Mouse (Mus musculus): ENCODE results near the gene Zfp740. TPM values are rescaled to one million over a fixed set of nuclear protein-coding genes. Genes with fewer than 3 reads are reported as not detected.

Gene Zfp740
- polyA plus RNA-seq, 1 experiment from 2014 or later: 77.1 TPM

- ATAC-seq (replicated peaks; ENCODE audit: low FRiP score): peak; percentile 66
- peak overlapping the region; percentile 99 for H3K27ac ChIP-seq
- peak overlapping the region; percentile 66 for H3K4me3 ChIP-seq (replicated peaks)
- peaks cover 5% of the 10 kb centered on the region for H3K36me3 ChIP-seq
- peaks cover 80% of the 10 kb centered on the region for H3K4me1 ChIP-seq
- peak overlapping the region; percentile 68 for H3K9ac ChIP-seq
- H3K4me2 ChIP-seq: peak overlapping the region; percentile 94
- no peaks in the 10 kb centered on the region for H3K9me3 ChIP-seq (replicated peaks)
- 0 out of 2 replicates have a peak, but pooled peaks cover 3% of the 10 kb centered on the region for H3K27me3 ChIP-seq
- under 1% methylated on average over 39 of the region's 44 CpGs for WGBS
These were observed 43.1 kb downstream of the Zfp740 start for GRCm38 (mm10) chr15:102245891-102246741.

- WGBS: under 1% methylated on average over 34 of the region's 35 CpGs
- peaks cover 80% of the 10 kb centered on the region for H3K4me1 ChIP-seq
- peak; percentile 75 for ATAC-seq (replicated peaks; ENCODE audit: low FRiP score)
These were observed 43.8 kb downstream of the Zfp740 start for GRCm38 (mm10) chr15:102246866-102247251.

GRCm38 (mm10) chr15:102247252-102248130 is 44.4 kb downstream of the Zfp740 start:
- H3K4me1 ChIP-seq: peaks cover 74% of the 10 kb centered on the region
- WGBS: under 1% methylated on average over 50 of the region's 65 CpGs
- H3K36me3 ChIP-seq: peaks cover 6% of the 10 kb centered on the region; the same call in 1 of the 2 replicates
- H3K27me3 ChIP-seq: 0 out of 2 replicates have a peak, but pooled peaks cover 3% of the 10 kb centered on the region
- peak overlapping the region; percentile 68 for H3K9ac ChIP-seq
- ATAC-seq (replicated peaks; ENCODE audit: low FRiP score): peak; percentile 61
- H3K9me3 ChIP-seq (replicated peaks): no peaks in the 10 kb centered on the region
- peak overlapping the region; percentile 99 for H3K27ac ChIP-seq
- peak overlapping the region; percentile 66 for H3K4me3 ChIP-seq (replicated peaks)
- peak overlapping the region; percentile 94 for H3K4me2 ChIP-seq

More at GRCm38 (mm10) chr15:102246866-102247251, 43.8 kb downstream of the Zfp740 start:
- H3K4me3 ChIP-seq (replicated peaks): peak overlapping the region; percentile 66
- H3K27me3 ChIP-seq: 0 out of 2 replicates have a peak, but pooled peaks cover 3% of the 10 kb centered on the region
- H3K36me3 ChIP-seq: peaks cover 6% of the 10 kb centered on the region; the same call in 1 of the 2 replicates
- H3K9me3 ChIP-seq (replicated peaks): no peaks in the 10 kb centered on the region
- H3K27ac ChIP-seq: peak overlapping the region; percentile 99
- peak overlapping the region; percentile 94 for H3K4me2 ChIP-seq
- H3K9ac ChIP-seq: peak overlapping the region; percentile 68

- H3K4me1 ChIP-seq: peaks cover 66% of the 10 kb centered on the region
- H3K9me3 ChIP-seq (replicated peaks): no peaks in the 10 kb centered on the region
- H3K27me3 ChIP-seq: 0 out of 2 replicates have a peak, but pooled peaks cover 3% of the 10 kb centered on the region
- H3K36me3 ChIP-seq: peaks cover 6% of the 10 kb centered on the region; the same call in 1 of the 2 replicates
- no peak for ATAC-seq (replicated peaks; ENCODE audit: low FRiP score)
- H3K4me3 ChIP-seq (replicated peaks): peak overlapping the region; percentile 66
- H3K9ac ChIP-seq: peak overlapping the region; percentile 68; the same call in 1 of the 2 replicates
- H3K4me2 ChIP-seq: peak overlapping the region; percentile 94
- H3K27ac ChIP-seq: peak overlapping the region; percentile 99
- 8% methylated on average over 8 of the region's 8 CpGs for WGBS
These were observed 45.2 kb downstream of the Zfp740 start for GRCm38 (mm10) chr15:102248131-102248811.

- WGBS: 0% methylated on average over 2 of the region's 3 CpGs
- Histone ChIP-seq H3K4me1 (peaks cover 61% of the 10 kb centered on the region), H3K4me3 (replicated peaks) (peak overlapping the region; percentile 66), H3K4me2 (peak overlapping the region; percentile 94), H3K27ac (peak overlapping the region; percentile 99), H3K9ac (peak overlapping the region; percentile 40; the same call in 1 of the 2 replicates), H3K9me3 (replicated peaks) (no peaks in the 10 kb centered on the region), H3K27me3 (0 out of 2 replicates have a peak, but pooled peaks cover 3% of the 10 kb centered on the region), H3K36me3 (peaks cover 6% of the 10 kb centered on the region; the same call in 1 of the 2 replicates)
- ATAC-seq (replicated peaks; ENCODE audit: low FRiP score): no peak
These were observed 45.8 kb downstream of the Zfp740 start for GRCm38 (mm10) chr15:102248812-102249191.

- ATAC-seq (replicated peaks; ENCODE audit: low FRiP score): no peak
- Histone ChIP-seq H3K27me3 (0 out of 2 replicates have a peak, but pooled peaks cover 3% of the 10 kb centered on the region), H3K9ac (peak overlapping the region; percentile 40), H3K4me1 (peaks cover 56% of the 10 kb centered on the region), H3K9me3 (replicated peaks) (no peaks in the 10 kb centered on the region), H3K27ac (peak overlapping the region; percentile 99), H3K36me3 (peaks cover 6% of the 10 kb centered on the region; the same call in 1 of the 2 replicates), H3K4me3 (replicated peaks) (peak overlapping the region; percentile 66), H3K4me2 (peak overlapping the region; percentile 94)
- 3% methylated on average over 13 of the region's 13 CpGs for WGBS
These were observed 46.2 kb downstream of the Zfp740 start for GRCm38 (mm10) chr15:102249251-102249691.

GRCm38 (mm10) chr15:102249967-102250366 is 46.9 kb downstream of the Zfp740 start:
- H3K4me1 ChIP-seq: peaks cover 53% of the 10 kb centered on the region
- peak overlapping the region; percentile 66; the same call in 1 of the 2 replicates for H3K4me3 ChIP-seq (replicated peaks)
- no peak for ATAC-seq (replicated peaks; ENCODE audit: low FRiP score)
- no peaks in the 10 kb centered on the region for H3K9me3 ChIP-seq (replicated peaks)
- H3K36me3 ChIP-seq: peaks cover 6% of the 10 kb centered on the region; the same call in 1 of the 2 replicates
- peak overlapping the region; percentile 94 for H3K4me2 ChIP-seq
- 0 out of 2 replicates have a peak, but pooled peaks cover 3% of the 10 kb centered on the region for H3K27me3 ChIP-seq
- WGBS: 34% methylated on average over 9 of the region's 9 CpGs
- H3K27ac ChIP-seq: peak overlapping the region; percentile 99
- peak overlapping the region; percentile 40; the same call in 1 of the 2 replicates for H3K9ac ChIP-seq

- no peak overlapping the region for H3K4me3 ChIP-seq (replicated peaks)
- 74% methylated on average over 5 of the region's 5 CpGs for WGBS
- H3K9ac ChIP-seq: 0 out of 2 replicates have a peak overlapping the region, but pooled peaks have one; percentile 40
- peaks cover 53% of the 10 kb centered on the region for H3K4me1 ChIP-seq
- 0 out of 2 replicates have a peak, but pooled peaks cover 4% of the 10 kb centered on the region for H3K27me3 ChIP-seq
- no peaks in the 10 kb centered on the region for H3K9me3 ChIP-seq (replicated peaks)
- H3K4me2 ChIP-seq: no peak overlapping the region
- ATAC-seq (replicated peaks; ENCODE audit: low FRiP score): no peak
- H3K36me3 ChIP-seq: peaks cover 6% of the 10 kb centered on the region; the same call in 1 of the 2 replicates
- peak overlapping the region; percentile 99; the same call in 1 of the 2 replicates for H3K27ac ChIP-seq
These were observed 47.5 kb downstream of the Zfp740 start for GRCm38 (mm10) chr15:102250521-102250920.

- Histone ChIP-seq H3K9ac (no peak overlapping the region), H3K4me3 (replicated peaks) (peak overlapping the region; percentile 68; the same call in 1 of the 2 replicates), H3K27me3 (0 out of 2 replicates have a peak, but pooled peaks cover 5% of the 10 kb centered on the region), H3K27ac (0 out of 2 replicates have a peak overlapping the region, but pooled peaks have one; percentile 41), H3K36me3 (peaks cover 6% of the 10 kb centered on the region; the same call in 1 of the 2 replicates), H3K4me1 (peaks cover 49% of the 10 kb centered on the region), H3K4me2 (peak overlapping the region; percentile 94), H3K9me3 (replicated peaks) (no peaks in the 10 kb centered on the region)
- WGBS: 61% methylated on average over 13 of the region's 14 CpGs
- no peak for ATAC-seq (replicated peaks; ENCODE audit: low FRiP score)
These were observed 52.7 kb downstream of the Zfp740 start for GRCm38 (mm10) chr15:102255547-102256255.
